ENCODE assay signal across 8 mouse cellular contexts in the genomic region with DNA sequence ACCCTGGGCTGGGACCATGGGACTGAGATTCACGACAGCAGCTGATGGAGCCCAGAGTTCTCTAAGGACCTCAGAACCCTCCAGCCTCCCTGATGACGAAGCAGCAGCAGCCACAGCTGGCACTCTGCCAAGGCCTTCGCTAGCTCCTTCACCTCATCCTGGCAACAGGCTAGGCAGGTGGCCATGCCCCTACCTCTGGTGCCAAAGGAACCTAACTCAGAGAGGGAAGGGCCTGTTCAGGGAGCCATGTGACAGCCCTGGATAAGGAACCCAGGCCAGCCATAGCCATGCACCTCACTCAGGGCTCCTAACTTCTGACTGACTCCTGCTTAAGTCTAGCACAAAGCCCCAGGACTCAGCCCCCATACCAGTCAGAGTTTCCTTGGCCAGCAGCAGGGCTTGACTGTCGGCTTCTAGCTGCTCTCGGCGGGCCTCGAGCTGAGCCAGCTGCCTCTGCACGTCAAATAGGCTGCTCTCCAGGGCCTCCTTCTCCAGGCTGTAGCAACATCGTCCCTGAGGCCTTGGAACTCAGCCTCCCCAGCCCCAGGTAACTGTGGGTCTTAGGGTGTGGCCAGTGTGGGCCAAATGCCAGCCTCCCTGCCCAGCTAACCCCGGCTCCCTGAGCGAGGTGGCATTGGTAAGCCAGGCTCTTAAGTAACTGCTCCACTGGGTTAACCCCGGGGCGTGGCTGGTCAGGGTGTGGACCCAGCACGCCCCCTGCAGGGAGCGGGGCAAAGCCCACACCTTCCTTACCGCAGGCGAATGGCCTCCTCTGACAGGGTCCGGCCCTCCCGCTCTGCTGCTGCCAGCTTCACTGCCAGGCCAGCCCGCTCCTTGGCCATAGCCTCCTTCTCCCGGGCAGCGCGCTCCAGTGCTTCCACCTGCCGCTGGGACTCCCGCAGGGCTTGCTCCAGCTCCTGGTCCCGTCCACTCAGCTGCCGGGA. TPM values are rescaled to one million over a fixed set of nuclear protein-coding genes. Genes with fewer than 3 reads are reported as not detected.
DNase-seq lines count a peak whose midpoint lies in the region; ATAC-seq and TF ChIP-seq lines count a peak whose summit lies in the region.

No protein-coding gene starts in this region.

- no peak; the same call in 1 of the 2 replicates for TF ChIP-seq CTCF in kidney, adult 2 months (conservative IDR thresholded peaks at IDR 0.05; ENCODE audit: insufficient read depth, insufficient read length, low read depth, low read length)

- H3K27ac ChIP-seq in hindbrain, embryonic 13.5 days, result peak overlapping the region; percentile 35
- H3K27ac ChIP-seq in hindbrain, embryonic 11.5 days (ENCODE audit: low read depth, low read length), result no peak overlapping the region
- H3K27ac ChIP-seq in kidney, adult 2 months (ENCODE audit: insufficient read depth, low read depth, low read length), result peak overlapping the region; percentile 21; the same call in 1 of the 2 replicates

- no peak overlapping the region for H3K4me2 ChIP-seq in hindbrain, embryonic 13.5 days
- H3K4me2 ChIP-seq in hindbrain, embryonic 11.5 days (replicated peaks; ENCODE audit: low read depth, low read length), result no peak overlapping the region

- no peak for DNase-seq in hindbrain, embryonic 11.5 days (ENCODE audit: low spot score)
- DNase-seq in adrenal gland, postnatal 25 days, result peak; percentile 58
- DNase-seq in kidney, adult 2 months, result peak; percentile 83
- peak; percentile 83 for DNase-seq in lung, postnatal 36 days
- DNase-seq in right cerebral cortex, postnatal 14 days, result no peak
- DNase-seq in yolk sac, embryonic 10.5 days (ENCODE audit: low spot score), result no peak

- H3K27me3 ChIP-seq in hindbrain, embryonic 13.5 days, result no peaks in the 10 kb centered on the region
- no peaks in the 10 kb centered on the region for H3K27me3 ChIP-seq in hindbrain, embryonic 11.5 days (ENCODE audit: control insufficient read depth, insufficient read depth, low read length)
- no peaks in the 10 kb centered on the region for H3K27me3 ChIP-seq in kidney, adult 2 months (replicated peaks; ENCODE audit: control insufficient read depth, insufficient read depth, low read length)

- WGBS in hindbrain, embryonic 13.5 days, result 79% methylated on average over 27 of the region's 27 CpGs
- 85% methylated on average over 27 of the region's 27 CpGs for WGBS in hindbrain, embryonic 11.5 days
- 39% methylated on average over 27 of the region's 27 CpGs for WGBS in kidney, adult 2 months

- H3K4me3 ChIP-seq in hindbrain, embryonic 13.5 days, result no peak overlapping the region
- no peak overlapping the region for H3K4me3 ChIP-seq in hindbrain, embryonic 11.5 days (ENCODE audit: low read depth, low read length)
- H3K4me3 ChIP-seq in kidney, adult 2 months (ENCODE audit: insufficient read depth, low read depth, low read length), result no peak overlapping the region

- no peak overlapping the region; the same call in 1 of the 2 replicates for H3K9ac ChIP-seq in hindbrain, embryonic 13.5 days
- no peak overlapping the region for H3K9ac ChIP-seq in hindbrain, embryonic 11.5 days (ENCODE audit: low read depth, low read length)

- TF ChIP-seq POLR2A in kidney, adult 2 months (IDR thresholded peaks at IDR 0.05; ENCODE audit: low read depth, low read length), result no peak

- H3K36me3 ChIP-seq in hindbrain, embryonic 13.5 days, result peaks cover 77% of the 10 kb centered on the region
- H3K36me3 ChIP-seq in hindbrain, embryonic 11.5 days (ENCODE audit: control insufficient read depth, insufficient read depth, low read length), result peaks cover 2% of the 10 kb centered on the region; the same call in 1 of the 2 replicates
- H3K36me3 ChIP-seq in kidney, adult 2 months (ENCODE audit: control insufficient read depth, insufficient read depth, low read length), result peaks cover 2% of the 10 kb centered on the region; the same call in 1 of the 2 replicates

- ATAC-seq in hindbrain, embryonic 13.5 days (ENCODE audit: low FRiP score), result no peak
- ATAC-seq in hindbrain, embryonic 11.5 days (ENCODE audit: low FRiP score), result no peak
- no peak for ATAC-seq in frontal cortex, adult (ENCODE audit: low TSS enrichment)

- peaks cover 15% of the 10 kb centered on the region for H3K4me1 ChIP-seq in hindbrain, embryonic 13.5 days (replicated peaks)
- no peaks in the 10 kb centered on the region for H3K4me1 ChIP-seq in hindbrain, embryonic 11.5 days (replicated peaks; ENCODE audit: control insufficient read depth, insufficient read depth, low read length)
- peaks cover 3% of the 10 kb centered on the region; the same call in 1 of the 2 replicates for H3K4me1 ChIP-seq in kidney, adult 2 months (ENCODE audit: control insufficient read depth, insufficient read depth, low read length)

- no peaks in the 10 kb centered on the region for H3K9me3 ChIP-seq in hindbrain, embryonic 13.5 days
- H3K9me3 ChIP-seq in hindbrain, embryonic 11.5 days (ENCODE audit: control insufficient read depth, low read length), result no peaks in the 10 kb centered on the region

RNA-seq across cellular contexts. Expression of a gene that starts 23.7 kb away (rescaled TPM):
- 198 and 227 TPM in 2 replicates for polyA plus RNA-seq in hindbrain, embryonic 13.5 days (2015; fragmentation: Nextera tagmentation; extraction: Ambion mirVana)
- 266 and 286 TPM in 2 replicates for polyA plus RNA-seq in hindbrain, embryonic 11.5 days (2014; fragmentation: Nextera tagmentation; extraction: Ambion mirVana)
- total RNA-seq in adrenal gland, postnatal 25 days (2021), result 10.7 and 11.1 TPM in 2 replicates
- 14.9 and 18.0 TPM in 2 replicates for polyA plus RNA-seq in kidney, adult 2 months (2012; rRNA removed)

RNA-seq across cellular contexts. Expression of a gene that starts 26.5 kb away (rescaled TPM):
- 6.0 and 6.2 TPM in 2 replicates for polyA plus RNA-seq in hindbrain, embryonic 13.5 days (2015; fragmentation: Nextera tagmentation; extraction: Ambion mirVana)
- 6.3 and 7.6 TPM in 2 replicates for polyA plus RNA-seq in hindbrain, embryonic 11.5 days (2014; fragmentation: Nextera tagmentation; extraction: Ambion mirVana)
- 10.2 and 16.1 TPM in 2 replicates for total RNA-seq in adrenal gland, postnatal 25 days (2021)
- polyA plus RNA-seq in kidney, adult 2 months (2012; rRNA removed), result 34.7 and 41.8 TPM in 2 replicates

RNA-seq across cellular contexts. Expression of a gene that starts 44.3 kb away (rescaled TPM):
- polyA plus RNA-seq in hindbrain, embryonic 13.5 days (2015; fragmentation: Nextera tagmentation; extraction: Ambion mirVana), result 52.6 and 57.3 TPM in 2 replicates
- polyA plus RNA-seq in hindbrain, embryonic 11.5 days (2014; fragmentation: Nextera tagmentation; extraction: Ambion mirVana), result 50.8 and 51.7 TPM in 2 replicates
- total RNA-seq in adrenal gland, postnatal 25 days (2021), result 56.2 and 67.2 TPM in 2 replicates
- polyA plus RNA-seq in kidney, adult 2 months (2012; rRNA removed), result 60.3 and 64.9 TPM in 2 replicates

RNA-seq across cellular contexts. Expression of a gene that starts 47.2 kb away (rescaled TPM):
- 140 TPM in 2 replicates for polyA plus RNA-seq in hindbrain, embryonic 13.5 days (2015; fragmentation: Nextera tagmentation; extraction: Ambion mirVana)
- 34.9 and 39.8 TPM in 2 replicates for polyA plus RNA-seq in hindbrain, embryonic 11.5 days (2014; fragmentation: Nextera tagmentation; extraction: Ambion mirVana)
- 35.9 and 53.3 TPM in 2 replicates for total RNA-seq in adrenal gland, postnatal 25 days (2021)
- 46.3 and 56.0 TPM in 2 replicates for polyA plus RNA-seq in kidney, adult 2 months (2012; rRNA removed)

RNA-seq across cellular contexts. Expression of a gene that starts 54.3 kb away (rescaled TPM):
- 0.17 and 0.40 TPM in 2 replicates for polyA plus RNA-seq in hindbrain, embryonic 13.5 days (2015; fragmentation: Nextera tagmentation; extraction: Ambion mirVana)
- polyA plus RNA-seq in hindbrain, embryonic 11.5 days (2014; fragmentation: Nextera tagmentation; extraction: Ambion mirVana), result 0.17 and 0.19 TPM in 2 replicates
- not detected in 2 replicates for total RNA-seq in adrenal gland, postnatal 25 days (2021)
- polyA plus RNA-seq in kidney, adult 2 months (2012; rRNA removed), result 0.03 and 0.26 TPM in 2 replicates

Comparison
In these comparisons a context has a peak if more than half of its experiments do, and no peak if none do; other contexts are left out.
1. DNase-seq: peak in adrenal gland, postnatal 25 days (single experiment), kidney, adult 2 months (single experiment) and lung, postnatal 36 days (single experiment); none in hindbrain, embryonic 11.5 days (single experiment), right cerebral cortex, postnatal 14 days (single experiment) and yolk sac, embryonic 10.5 days (single experiment).
2. RNA of a gene that starts 23.7 kb away (polyA plus RNA-seq): 266 to 286 TPM in hindbrain, embryonic 11.5 days and 198 to 227 TPM in hindbrain, embryonic 13.5 days; 14.9 to 18.0 TPM in kidney, adult 2 months; every median in the first group is over 10 times any median in the second.